Mouse (Mus musculus) lung, embryonic 14.5 days (tissue): Measurements from ENCODE around the gene Ddx27. TPM values are rescaled to one million over a fixed set of nuclear protein-coding genes. Genes with fewer than 3 reads are reported as not detected.
A peak's percentile ranks its signal among the peaks of the same experiment; 100 is the strongest.

ENCODE experiments used
- ATAC-seq: fragments of 200-750 bp; cut with Nextera tagmentation; 2 replicates; pipeline ENCODE4 v1.8.0; 2017; ENCODE audit warnings: mild to moderate bottlenecking, moderate TSS enrichment, moderate library complexity; ENCODE audit not compliant: insufficient read depth
- DNase-seq: peaks from one replicate; pipeline ENCODE4 v3.0.0-alpha.2; 2015
- H3K27ac ChIP-seq: fragments of 300-500 bp; sonication (generic); 2 replicates; pipeline ENCODE4 v1.5.1; 2014; ENCODE audit warnings: low read depth, mild to moderate bottlenecking, moderate library complexity
- H3K27me3 ChIP-seq: fragments of 300-500 bp; sonication (generic); 2 replicates; pipeline ENCODE4 v1.6.1; 2014; ENCODE audit warnings: low read length, control low read depth; ENCODE audit not compliant: insufficient read depth
- H3K36me3 ChIP-seq: fragments of 300-500 bp; sonication (generic); 2 replicates; pipeline ENCODE4 v1.6.1; 2014; ENCODE audit warnings: control low read depth; ENCODE audit not compliant: insufficient read depth
- H3K4me1 ChIP-seq: fragments of 300-500 bp; sonication (generic); 2 replicates; pipeline ENCODE4 v1.6.1; 2014; ENCODE audit warnings: antibody characterized with exemption, control low read depth; ENCODE audit not compliant: insufficient read depth
- H3K4me2 ChIP-seq: fragments of 300-500 bp; sonication (generic); 2 replicates; pipeline ENCODE4 v1.6.1; 2014; ENCODE audit warnings: mild to moderate bottlenecking
- H3K4me3 ChIP-seq: fragments of 300-500 bp; sonication (generic); 2 replicates; pipeline ENCODE4 v1.5.1; 2014; ENCODE audit warnings: low read depth, low read length
- H3K9ac ChIP-seq: fragments of 300-500 bp; sonication (generic); 2 replicates; pipeline ENCODE4 v1.6.1; 2014
- H3K9me3 ChIP-seq: fragments of 300-500 bp; sonication (generic); 2 replicates; pipeline ENCODE4 v1.6.1; 2016; ENCODE audit warnings: low read depth, low read length, control low read depth
- CTCF ChIP-seq: IDR thresholded peaks from 2 replicates; pipeline ENCODE4 v1.5.1; 2016; ENCODE audit warnings: antibody characterized with exemption, low read depth
- WGBS: fragments of 180-500 bp; shearing (Covaris S2); extraction: QIAGEN DNeasy Blood & Tissue Kit; methylation state at CpG from one replicate; pipeline ENCODE4 v1.1.7; 2014; 5-methylcytosine and 5-hydroxymethylcytosine counted together
- polyA plus RNA-seq: library from polyadenylated mRNA; unstranded; fragments of >200 nt; fragmentation: Nextera tagmentation; extraction: Ambion mirVana; gene quantifications from 2 replicates; pipeline ENCODE4 v1.2.1, GENCODE M21; 2014

The Ddx27 gene
- polyA plus RNA-seq, 1 experiment from 2014 or later: 52.6 TPM

- Histone ChIP-seq H3K9me3 (no peaks in the 10 kb centered on the region), H3K4me3 (no peak overlapping the region; the same call in 1 of the 2 replicates), H3K36me3 (peaks cover 33% of the 10 kb centered on the region), H3K27me3 (no peaks in the 10 kb centered on the region), H3K27ac (no peak overlapping the region; the same call in 1 of the 2 replicates), H3K9ac (no peak overlapping the region), H3K4me2 (no peak overlapping the region), H3K4me1 (0 out of 2 replicates have a peak, but pooled peaks cover 4% of the 10 kb centered on the region)
- DNase-seq: peak; percentile 62
- WGBS: 21% methylated on average over 6 of the region's 6 CpGs
- ATAC-seq: no peak
- TF ChIP-seq CTCF: no peak
Measured at GRCm38 (mm10) chr2:167066528-167067516, 51.8 kb downstream of the Ddx27 start.

GRCm38 (mm10) chr2:167067575-167067974, 52.6 kb downstream of the Ddx27 start:
- Histone ChIP-seq H3K27ac (no peak overlapping the region; the same call in 1 of the 2 replicates), H3K4me2 (no peak overlapping the region), H3K9me3 (no peaks in the 10 kb centered on the region), H3K4me3 (no peak overlapping the region), H3K36me3 (peaks cover 33% of the 10 kb centered on the region), H3K4me1 (0 out of 2 replicates have a peak, but pooled peaks cover 4% of the 10 kb centered on the region), H3K27me3 (no peaks in the 10 kb centered on the region), H3K9ac (no peak overlapping the region)
- no peak for DNase-seq
- 34% methylated on average over 6 of the region's 6 CpGs for WGBS
- no peak for ATAC-seq
- no peak for TF ChIP-seq CTCF

- DNase-seq: peak; percentile 33
- WGBS: 47% methylated on average over 6 of the region's 6 CpGs
- Histone ChIP-seq H3K36me3 (peaks cover 14% of the 10 kb centered on the region), H3K4me3 (no peak overlapping the region), H3K9ac (no peak overlapping the region), H3K27me3 (no peaks in the 10 kb centered on the region), H3K27ac (no peak overlapping the region), H3K4me1 (no peaks in the 10 kb centered on the region), H3K9me3 (no peaks in the 10 kb centered on the region), H3K4me2 (no peak overlapping the region)
- no peak for TF ChIP-seq CTCF
- no peak for ATAC-seq
Measured at GRCm38 (mm10) chr2:167070341-167070740, 55.3 kb downstream of the Ddx27 start.

GRCm38 (mm10) chr2:167071266-167071640, 56.3 kb downstream of the Ddx27 start:
- no peak for DNase-seq
- Histone ChIP-seq H3K4me3 (peak overlapping the region; percentile 38), H3K4me2 (peak overlapping the region; percentile 70), H3K4me1 (no peaks in the 10 kb centered on the region), H3K9me3 (no peaks in the 10 kb centered on the region), H3K27me3 (no peaks in the 10 kb centered on the region), H3K36me3 (peaks cover 5% of the 10 kb centered on the region; the same call in 1 of the 2 replicates), H3K9ac (peak overlapping the region; percentile 46), H3K27ac (no peak overlapping the region)
- ATAC-seq: 0 out of 2 replicates have a peak, but pooled peaks have one; percentile 2
- WGBS: 14% methylated on average over 12 of the region's 12 CpGs
- no peak for TF ChIP-seq CTCF

- peak; percentile 96 for ATAC-seq
- DNase-seq: peak; percentile 99
- no peaks in the 10 kb centered on the region for H3K4me1 ChIP-seq
- peak overlapping the region; percentile 70 for H3K4me2 ChIP-seq
- no peaks in the 10 kb centered on the region for H3K36me3 ChIP-seq
- no peak overlapping the region for H3K27ac ChIP-seq
- peak overlapping the region; percentile 38 for H3K4me3 ChIP-seq
- H3K9ac ChIP-seq: peak overlapping the region; percentile 49
- WGBS: 8% methylated on average over 22 of the region's 22 CpGs
- TF ChIP-seq CTCF: peak; percentile 100
- no peaks in the 10 kb centered on the region for H3K27me3 ChIP-seq
- no peaks in the 10 kb centered on the region for H3K9me3 ChIP-seq
Measured at GRCm38 (mm10) chr2:167071641-167072601, 56.9 kb downstream of the Ddx27 start.

- DNase-seq: no peak
- Histone ChIP-seq H3K27me3 (no peaks in the 10 kb centered on the region), H3K36me3 (no peaks in the 10 kb centered on the region), H3K4me2 (no peak overlapping the region), H3K4me3 (no peak overlapping the region), H3K27ac (no peak overlapping the region), H3K9ac (no peak overlapping the region), H3K4me1 (peaks cover 3% of the 10 kb centered on the region), H3K9me3 (no peaks in the 10 kb centered on the region)
- no peak for TF ChIP-seq CTCF
- WGBS: 83% methylated on average over 5 of the region's 5 CpGs
- ATAC-seq: no peak
Measured at GRCm38 (mm10) chr2:167074587-167074986, 59.6 kb downstream of the Ddx27 start.
